Mouse (Mus musculus) MEL (cell line): ENCODE data around the gene Hoxa3.

ENCODE experiments used
- CHD1 ChIP-seq: IDR thresholded peaks from 2 replicates; pipeline ENCODE4 v1.6.1; 2012; ENCODE audit warnings: low read depth, mild to moderate bottlenecking, inconsistent platforms, low read length, improper control_type of control experiment
- CTCF ChIP-seq, 3 experiments: IDR thresholded peaks in 2 of 3; conservative IDR thresholded peaks in 1 of 3; 2 replicates each; pipeline ENCODE4 v1.5.1; 2011 to 2012; ENCODE audit warnings: low read length in 3 of 3, low read depth in 2 of 3, mild to moderate bottlenecking in 2 of 3, improper control_type of control experiment in 1 of 3, inconsistent platforms in 1 of 3, mixed read lengths in 1 of 3, moderate library complexity in 1 of 3; ENCODE audit not compliant: control insufficient read depth in 1 of 3, insufficient read depth in 1 of 3, poor library complexity in 1 of 3, severe bottlenecking in 1 of 3
- GATA1 ChIP-seq: IDR thresholded peaks from 2 replicates; pipeline ENCODE4 v1.6.1; 2011; ENCODE audit warnings: low read depth, low read length, improper control_type of control experiment
- MXI1 ChIP-seq: IDR thresholded peaks from 2 replicates; pipeline ENCODE4 v1.6.1; 2011; ENCODE audit warnings: mild to moderate bottlenecking, low read depth, low read length, improper control_type of control experiment
- NELFE ChIP-seq: IDR thresholded peaks from 2 replicates; pipeline ENCODE4 v1.6.1; 2011; ENCODE audit warnings: low read depth, low read length, improper control_type of control experiment
- POLR2A ChIP-seq, 2 experiments: IDR thresholded peaks; 2 replicates each; pipeline ENCODE4 v1.6.1; 2011 to 2012; ENCODE audit warnings: low read length in 2 of 2, mild to moderate bottlenecking in 2 of 2, control low read depth in 1 of 2, improper control_type of control experiment in 1 of 2, low read depth in 1 of 2, moderate library complexity in 1 of 2; ENCODE audit not compliant: control insufficient read depth in 1 of 2, insufficient read depth in 1 of 2, poor library complexity in 1 of 2
- RCOR1 ChIP-seq: IDR thresholded peaks from 2 replicates; pipeline ENCODE4 v1.6.1; 2012; ENCODE audit warnings: low read depth, mild to moderate bottlenecking, inconsistent platforms, low read length, improper control_type of control experiment
- TBP ChIP-seq: IDR thresholded peaks from 2 replicates; pipeline ENCODE4 v1.8.0; 2011; ENCODE audit warnings: low read depth, low read length, improper control_type of control experiment
- USF2 ChIP-seq, 2 experiments: IDR thresholded peaks; 2 replicates each; pipeline ENCODE4 v1.6.1; 2011 to 2012; ENCODE audit warnings: improper control_type of control experiment in 2 of 2, low read length in 2 of 2, borderline replicate concordance in 1 of 2, inconsistent platforms in 1 of 2, low read depth in 1 of 2, mild to moderate bottlenecking in 1 of 2; ENCODE audit not compliant: insufficient read depth in 1 of 2
- ZMIZ1 ChIP-seq: IDR thresholded peaks from 2 replicates; pipeline ENCODE4 v1.6.1; 2012; ENCODE audit warnings: low read depth, mild to moderate bottlenecking, inconsistent platforms, low read length, improper control_type of control experiment, moderate library complexity

DNA sequence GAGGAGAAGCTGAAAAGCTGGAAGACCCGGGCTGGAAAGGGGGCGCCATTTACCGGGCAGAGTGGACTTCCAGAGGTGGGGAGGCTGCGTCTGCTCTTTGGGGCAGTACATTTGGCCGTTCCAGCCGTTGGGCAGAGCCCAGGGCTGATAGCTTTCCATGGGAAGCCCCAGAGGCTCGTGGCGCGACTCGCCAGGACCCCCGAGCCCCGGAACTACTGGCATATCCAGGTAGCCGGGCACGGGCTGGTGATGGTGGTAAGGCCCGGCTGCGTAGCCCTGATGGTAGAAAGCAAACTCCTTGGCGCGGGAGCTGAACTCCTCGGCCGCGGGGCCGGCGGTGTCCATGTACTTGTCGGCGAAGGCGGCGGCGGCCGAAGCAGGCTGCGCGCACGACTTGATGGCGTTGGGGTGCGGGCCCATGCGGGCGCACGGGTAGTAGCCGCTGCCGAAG lies 46.7 kb upstream of the Hoxa3 start:
- no peak for TF ChIP-seq CTCF (IDR thresholded peaks at IDR 0.05 in 2 of 3, conservative IDR thresholded peaks at IDR 0.05 in 1 of 3; ENCODE audit: control insufficient read depth in 1 of 3, insufficient read depth in 1 of 3, low read depth in 2 of 3, low read length in 3 of 3, poor library complexity in 1 of 3, severe bottlenecking in 1 of 3)
- no peak for TF ChIP-seq POLR2A (IDR thresholded peaks at IDR 0.05; ENCODE audit: control insufficient read depth in 1 of 2, insufficient read depth in 1 of 2, low read depth in 1 of 2, low read length in 2 of 2, poor library complexity in 1 of 2)
- TF ChIP-seq ZMIZ1 = no peak
- TF ChIP-seq TBP = no peak
- no peak for TF ChIP-seq GATA1
- no peak for TF ChIP-seq MXI1
- no peak for TF ChIP-seq CHD1
- TF ChIP-seq NELFE = no peak
- TF ChIP-seq USF2 (IDR thresholded peaks at IDR 0.05; ENCODE audit: borderline replicate concordance in 1 of 2, insufficient read depth in 1 of 2, low read depth in 1 of 2, low read length in 2 of 2) = no peak
- no peak for TF ChIP-seq RCOR1
